Mouse (Mus musculus) limb, embryonic 15.5 days (tissue): ENCODE results near the gene Ampd3. TPM values are rescaled to one million over a fixed set of nuclear protein-coding genes. Genes with fewer than 3 reads are reported as not detected.
A peak's percentile ranks its signal among the peaks of the same experiment; 100 is the strongest.

ENCODE experiments used
- ATAC-seq: fragments of 200-750 bp; cut with Nextera tagmentation; 2 replicates; pipeline ENCODE4 v1.8.0; 2017; ENCODE audit warnings: low read depth, moderate TSS enrichment; ENCODE audit not compliant: insufficient number of reproducible peaks, low FRiP score, low TSS enrichment
- H3K27ac ChIP-seq: fragments of 300-500 bp; sonication (generic); 2 replicates; pipeline ENCODE4 v1.5.1; 2015; ENCODE audit warnings: moderate library complexity, mild to moderate bottlenecking, inconsistent platforms
- H3K27me3 ChIP-seq: fragments of 300-500 bp; sonication (generic); 2 replicates; pipeline ENCODE4 v1.6.1; 2015; ENCODE audit warnings: inconsistent platforms
- H3K36me3 ChIP-seq: fragments of 300-500 bp; sonication (generic); 2 replicates; pipeline ENCODE4 v1.6.1; 2015; ENCODE audit warnings: inconsistent platforms
- H3K4me1 ChIP-seq: fragments of 300-500 bp; sonication (generic); 2 replicates; pipeline ENCODE4 v1.6.1; 2015; ENCODE audit warnings: inconsistent platforms
- H3K4me2 ChIP-seq: fragments of 300-500 bp; sonication (generic); 2 replicates; pipeline ENCODE4 v1.6.1; 2015; ENCODE audit warnings: mild to moderate bottlenecking, inconsistent platforms
- H3K4me3 ChIP-seq: fragments of 300-500 bp; sonication (generic); 2 replicates; pipeline ENCODE4 v1.5.1; 2015; ENCODE audit warnings: mild to moderate bottlenecking, inconsistent platforms
- H3K9ac ChIP-seq: fragments of 300-500 bp; sonication (generic); 2 replicates; pipeline ENCODE4 v1.6.1; 2015; ENCODE audit warnings: inconsistent platforms
- H3K9me3 ChIP-seq: fragments of 300-500 bp; sonication (generic); 2 replicates; pipeline ENCODE4 v1.6.1; 2016; ENCODE audit warnings: inconsistent platforms
- WGBS: fragments of 180-500 bp; shearing (Covaris S2); methylation state at CpG from one replicate; pipeline ENCODE4 v1.1.7; 2015; 5-methylcytosine and 5-hydroxymethylcytosine counted together
- polyA plus RNA-seq: library from polyadenylated mRNA; unstranded; fragments of >200 nt; fragmentation: Nextera tagmentation; extraction: Ambion mirVana; gene quantifications from 2 replicates; pipeline ENCODE4 v1.2.1, GENCODE M21; 2015

Gene Ampd3
- polyA plus RNA-seq, 1 experiment from 2014 or later: 13.9 TPM

- WGBS: 86% methylated on average over 13 of the region's 13 CpGs
- H3K27ac ChIP-seq: no peak overlapping the region
- no peak overlapping the region for H3K4me3 ChIP-seq
- H3K36me3 ChIP-seq: peaks cover 6% of the 10 kb centered on the region; the same call in 1 of the 2 replicates
- peaks cover 11% of the 10 kb centered on the region for H3K4me1 ChIP-seq
- ATAC-seq: 0 out of 2 replicates have a peak, but pooled peaks have one; percentile 21
- H3K4me2 ChIP-seq: no peak overlapping the region
- H3K9me3 ChIP-seq: no peaks in the 10 kb centered on the region
- no peak overlapping the region for H3K9ac ChIP-seq
- H3K27me3 ChIP-seq: no peaks in the 10 kb centered on the region
Observed at GRCm38 (mm10) chr7:110807460-110808030, 39.5 kb downstream of the Ampd3 start.

- Histone ChIP-seq H3K27me3 (no peaks in the 10 kb centered on the region), H3K4me3 (no peak overlapping the region), H3K27ac (no peak overlapping the region), H3K4me1 (peaks cover 11% of the 10 kb centered on the region), H3K36me3 (peaks cover 10% of the 10 kb centered on the region; the same call in 1 of the 2 replicates), H3K9ac (no peak overlapping the region), H3K9me3 (no peaks in the 10 kb centered on the region), H3K4me2 (no peak overlapping the region)
- WGBS: 33% methylated on average over 3 of the region's 3 CpGs
- ATAC-seq: no peak
Observed at GRCm38 (mm10) chr7:110808962-110809361, 41.0 kb downstream of the Ampd3 start.

GRCm38 (mm10) chr7:110809585-110810557, 41.9 kb downstream of the Ampd3 start:
- no peak overlapping the region for H3K4me2 ChIP-seq
- H3K4me1 ChIP-seq: peaks cover 3% of the 10 kb centered on the region
- peaks cover 9% of the 10 kb centered on the region; the same call in 1 of the 2 replicates for H3K36me3 ChIP-seq
- H3K27me3 ChIP-seq: no peaks in the 10 kb centered on the region
- no peaks in the 10 kb centered on the region for H3K9me3 ChIP-seq
- no peak for ATAC-seq
- no peak overlapping the region; the same call in 1 of the 2 replicates for H3K27ac ChIP-seq
- no peak overlapping the region for H3K4me3 ChIP-seq
- H3K9ac ChIP-seq: no peak overlapping the region
- WGBS: 87% methylated on average over 18 of the region's 18 CpGs

GRCm38 (mm10) chr7:110810995-110811394, 43.0 kb downstream of the Ampd3 start:
- WGBS: 69% methylated on average over 8 of the region's 8 CpGs
- Histone ChIP-seq H3K4me2 (no peak overlapping the region), H3K4me3 (no peak overlapping the region), H3K9ac (no peak overlapping the region), H3K9me3 (no peaks in the 10 kb centered on the region), H3K27ac (no peak overlapping the region), H3K4me1 (peaks cover 3% of the 10 kb centered on the region), H3K36me3 (peaks cover 7% of the 10 kb centered on the region; the same call in 1 of the 2 replicates), H3K27me3 (no peaks in the 10 kb centered on the region)
- no peak for ATAC-seq

GRCm38 (mm10) chr7:110811529-110811928, 43.5 kb downstream of the Ampd3 start:
- no peak overlapping the region for H3K4me2 ChIP-seq
- H3K27ac ChIP-seq: no peak overlapping the region
- no peak for ATAC-seq
- peaks cover 7% of the 10 kb centered on the region; the same call in 1 of the 2 replicates for H3K36me3 ChIP-seq
- WGBS: 77% methylated on average over 5 of the region's 5 CpGs
- no peaks in the 10 kb centered on the region for H3K27me3 ChIP-seq
- H3K9me3 ChIP-seq: no peaks in the 10 kb centered on the region
- no peak overlapping the region for H3K4me3 ChIP-seq
- H3K4me1 ChIP-seq: peaks cover 3% of the 10 kb centered on the region
- H3K9ac ChIP-seq: no peak overlapping the region

- Histone ChIP-seq H3K4me1 (peaks cover 7% of the 10 kb centered on the region), H3K4me2 (no peak overlapping the region), H3K27ac (no peak overlapping the region), H3K27me3 (no peaks in the 10 kb centered on the region), H3K9me3 (no peaks in the 10 kb centered on the region), H3K36me3 (peaks cover 7% of the 10 kb centered on the region; the same call in 1 of the 2 replicates), H3K9ac (no peak overlapping the region), H3K4me3 (no peak overlapping the region)
- 88% methylated on average over 1 of the region's 1 CpGs for WGBS
- no peak for ATAC-seq
Observed at GRCm38 (mm10) chr7:110813983-110814382, 46.0 kb downstream of the Ampd3 start.

- Histone ChIP-seq H3K4me3 (no peak overlapping the region), H3K27me3 (no peaks in the 10 kb centered on the region), H3K4me2 (no peak overlapping the region), H3K9me3 (no peaks in the 10 kb centered on the region), H3K27ac (0 out of 2 replicates have a peak overlapping the region, but pooled peaks have one; percentile 3), H3K4me1 (peaks cover 6% of the 10 kb centered on the region), H3K9ac (no peak overlapping the region), H3K36me3 (peaks cover 7% of the 10 kb centered on the region; the same call in 1 of the 2 replicates)
- WGBS: 41% methylated on average over 5 of the region's 5 CpGs
- peak; percentile 71; the same call in 1 of the 2 replicates for ATAC-seq
Observed at GRCm38 (mm10) chr7:110816037-110816436, 48.0 kb downstream of the Ampd3 start.

- no peak overlapping the region for H3K9ac ChIP-seq
- H3K9me3 ChIP-seq: no peaks in the 10 kb centered on the region
- no peaks in the 10 kb centered on the region for H3K27me3 ChIP-seq
- H3K4me3 ChIP-seq: no peak overlapping the region
- H3K27ac ChIP-seq: no peak overlapping the region
- no peak for ATAC-seq
- WGBS: 81% methylated on average over 6 of the region's 6 CpGs
- H3K36me3 ChIP-seq: peaks cover 3% of the 10 kb centered on the region; the same call in 1 of the 2 replicates
- H3K4me2 ChIP-seq: no peak overlapping the region
- peaks cover 24% of the 10 kb centered on the region for H3K4me1 ChIP-seq
Observed at GRCm38 (mm10) chr7:110818206-110818605, 50.2 kb downstream of the Ampd3 start.

GRCm38 (mm10) chr7:110818787-110819350, 50.9 kb downstream of the Ampd3 start:
- H3K27ac ChIP-seq: no peak overlapping the region
- H3K4me2 ChIP-seq: no peak overlapping the region
- WGBS: 86% methylated on average over 11 of the region's 11 CpGs
- peaks cover 10% of the 10 kb centered on the region; the same call in 1 of the 2 replicates for H3K36me3 ChIP-seq
- no peak overlapping the region for H3K9ac ChIP-seq
- peaks cover 29% of the 10 kb centered on the region for H3K4me1 ChIP-seq
- H3K4me3 ChIP-seq: no peak overlapping the region
- H3K27me3 ChIP-seq: no peaks in the 10 kb centered on the region
- H3K9me3 ChIP-seq: no peaks in the 10 kb centered on the region
- no peak for ATAC-seq

- Histone ChIP-seq H3K4me2 (no peak overlapping the region), H3K9me3 (no peaks in the 10 kb centered on the region), H3K27ac (peak overlapping the region; percentile 74; the same call in 1 of the 2 replicates), H3K4me1 (peaks cover 34% of the 10 kb centered on the region), H3K36me3 (peaks cover 16% of the 10 kb centered on the region; the same call in 1 of the 2 replicates), H3K4me3 (no peak overlapping the region), H3K27me3 (no peaks in the 10 kb centered on the region), H3K9ac (no peak overlapping the region)
- WGBS: 74% methylated on average over 5 of the region's 5 CpGs
- ATAC-seq: no peak
Observed at GRCm38 (mm10) chr7:110821068-110821467, 53.1 kb downstream of the Ampd3 start.

GRCm38 (mm10) chr7:110821653-110822052, 53.6 kb downstream of the Ampd3 start:
- no peaks in the 10 kb centered on the region for H3K9me3 ChIP-seq
- H3K27ac ChIP-seq: peak overlapping the region; percentile 74; the same call in 1 of the 2 replicates
- H3K36me3 ChIP-seq: peaks cover 16% of the 10 kb centered on the region; the same call in 1 of the 2 replicates
- no peak overlapping the region for H3K4me2 ChIP-seq
- H3K9ac ChIP-seq: no peak overlapping the region
- no peaks in the 10 kb centered on the region for H3K27me3 ChIP-seq
- ATAC-seq: peak; percentile 74; the same call in 1 of the 2 replicates
- no peak overlapping the region for H3K4me3 ChIP-seq
- 32% methylated on average over 3 of the region's 3 CpGs for WGBS
- H3K4me1 ChIP-seq: peaks cover 34% of the 10 kb centered on the region
